In genomic region chr16:40491606-40492005, GRCm38 (mm10) we compare ENCODE assay signal across 16 mouse cellular contexts.
"Had no signal": no experiment of that assay in that cellular context is flagged by ENCODE, and none has a peak within 500 bp of the region (broad histone marks: within the 10 kb centered on the region; RNA-seq: fewer than 3 reads in every experiment).

No protein-coding gene starts in this region.

- H3K27ac ChIP-seq: neural tube, embryonic 12.5 days; neural tube, embryonic 13.5 days; neural tube, embryonic 15.5 days; stomach, embryonic 15.5 days; stomach, postnatal 0 days had no signal

- H3K4me2 ChIP-seq: neural tube, embryonic 12.5 days; neural tube, embryonic 13.5 days; neural tube, embryonic 15.5 days; stomach, embryonic 15.5 days had no signal

- H3K4me1 ChIP-seq: neural tube, embryonic 12.5 days; neural tube, embryonic 13.5 days; stomach, embryonic 15.5 days had no signal

- H3K9ac ChIP-seq: neural tube, embryonic 12.5 days; neural tube, embryonic 13.5 days; neural tube, embryonic 15.5 days; stomach, embryonic 15.5 days had no signal

- DNase-seq: retina, postnatal 1 day; right cerebral cortex, adult 18-20 months; right cerebral cortex, postnatal 14 days; right cerebral cortex, postnatal 4 days; spleen, adult 18-20 months; thymus, adult 18-20 months; thymus, adult 2 months; thymus, postnatal 14 days; thymus, postnatal 25 days; thymus, postnatal 36 days; thymus, postnatal 4 days had no signal

- H3K9me3 ChIP-seq: neural tube, embryonic 12.5 days; neural tube, embryonic 13.5 days; neural tube, embryonic 15.5 days; stomach, embryonic 15.5 days had no signal

- H3K36me3 ChIP-seq: neural tube, embryonic 12.5 days; neural tube, embryonic 13.5 days; neural tube, embryonic 15.5 days; stomach, embryonic 15.5 days had no signal

- H3K27me3 ChIP-seq: neural tube, embryonic 12.5 days; neural tube, embryonic 13.5 days; neural tube, embryonic 15.5 days; stomach, embryonic 15.5 days had no signal

- H3K4me3 ChIP-seq: neural tube, embryonic 12.5 days; neural tube, embryonic 13.5 days; neural tube, embryonic 15.5 days; stomach, embryonic 15.5 days had no signal
